Mouse (Mus musculus): ENCODE data around the gene Prss30. TPM values are rescaled to one million over a fixed set of nuclear protein-coding genes. Genes with fewer than 3 reads are reported as not detected.

Gene Prss30
- not detected for polyA plus RNA-seq (2017; shearing (Covaris generic))

DNA sequence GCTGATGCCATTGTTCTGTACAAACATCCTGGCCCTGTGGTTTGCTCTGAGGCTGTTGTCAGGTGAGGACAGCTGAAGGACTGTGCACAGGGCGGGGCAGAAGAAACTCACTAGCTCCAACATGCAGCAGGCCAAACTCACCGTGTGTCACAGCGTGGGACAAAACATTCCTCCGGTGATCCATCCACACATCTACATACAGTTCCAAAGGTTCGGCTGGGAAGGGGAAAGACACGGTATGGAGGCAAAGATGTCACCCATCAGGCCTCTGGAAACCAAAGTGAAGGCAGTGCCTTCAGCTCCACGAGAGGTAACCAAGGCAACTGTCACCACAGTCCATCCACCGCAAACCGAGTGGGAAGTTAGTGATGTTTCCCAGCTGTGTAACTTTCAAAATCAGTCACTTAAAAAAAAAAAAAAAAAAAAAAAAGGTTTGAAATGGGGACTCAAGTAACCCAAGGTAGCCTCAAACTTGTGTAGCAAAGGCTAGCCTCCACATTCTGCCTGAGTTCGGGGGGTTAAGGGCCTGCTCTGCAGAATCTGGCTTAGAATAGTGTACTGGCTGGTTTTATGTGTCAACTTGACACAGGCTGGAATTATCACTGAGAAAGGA, at the start of gene Prss30:
TSS of gene Prss30 (minus strand) at position 270 of the 613 bp plus-strand sequence.

GRCm38 (mm10) chr17:23997901-23998300, 17.5 kb upstream of the Prss30 start, which contains the start of gene Prss22:
TSS of gene Prss22 (minus strand) at chr17:23998100.

GRCm38 (mm10) chr17:23955174-23955573, 25.2 kb downstream of the Prss30 start, which contains the start of gene Sbpl:
TSS of gene Sbpl (minus strand) at chr17:23955274.

DNA sequence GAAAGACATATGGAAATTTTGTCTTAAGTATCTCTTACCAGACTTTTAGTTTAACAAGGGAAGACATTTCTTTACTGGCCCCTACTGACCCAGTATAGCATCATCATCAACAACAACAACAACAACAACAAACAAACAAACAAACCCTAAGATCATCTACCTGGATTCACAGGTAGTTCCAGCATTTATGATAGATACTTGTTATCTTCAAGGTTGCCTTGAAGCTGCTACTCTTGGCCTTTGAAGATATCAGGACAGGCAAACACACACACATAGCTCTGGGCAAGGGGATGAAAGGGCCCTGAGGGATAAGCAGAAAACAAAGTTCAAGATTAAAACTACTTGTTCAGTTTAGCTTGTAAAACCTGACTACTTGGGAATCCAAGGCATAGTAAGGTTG, 39.0 kb downstream of the Prss30 start, which contains the start of gene Sbp:
TSS of gene Sbp (plus strand) at position 301 of the 400 bp plus-strand sequence.

Other genes with a start within 250 kb of the Prss30 start
- 1.00 TPM for gene Paqr4, start 239.7 kb downstream of the Prss30 start, polyA plus RNA-seq (2017; shearing (Covaris generic))
- gene Kremen2, start 234.7 kb downstream of the Prss30 start, polyA plus RNA-seq (2017; shearing (Covaris generic)), result 0.81 TPM
- 23.4 TPM for gene Flywch1, start 209.0 kb downstream of the Prss30 start, polyA plus RNA-seq (2017; shearing (Covaris generic))
- gene Flywch2, start 194.5 kb downstream of the Prss30 start, polyA plus RNA-seq (2017; shearing (Covaris generic)), result not detected
- 1,111 TPM for gene Srrm2, start 190.0 kb downstream of the Prss30 start, polyA plus RNA-seq (2017; shearing (Covaris generic))
- gene Elob, start 151.4 kb downstream of the Prss30 start, polyA plus RNA-seq (2017; shearing (Covaris generic)), result 324 TPM
- gene Prss33, start 144.5 kb downstream of the Prss30 start, polyA plus RNA-seq (2017; shearing (Covaris generic)), result not detected
- gene Prss32, start 136.7 kb downstream of the Prss30 start, polyA plus RNA-seq (2017; shearing (Covaris generic)), result not detected
- not detected for gene Prss41, start 136.4 kb downstream of the Prss30 start, polyA plus RNA-seq (2017; shearing (Covaris generic))
- not detected for gene Prss21, start 112.5 kb downstream of the Prss30 start, polyA plus RNA-seq (2017; shearing (Covaris generic))
- gene Dcpp1, start 99.7 kb downstream of the Prss30 start, polyA plus RNA-seq (2017; shearing (Covaris generic)), result not detected
- not detected for gene Dcpp2, start 99.7 kb downstream of the Prss30 start, polyA plus RNA-seq (2017; shearing (Covaris generic))
- not detected for gene Dcpp3, start 63.1 kb downstream of the Prss30 start, polyA plus RNA-seq (2017; shearing (Covaris generic))
- not detected for gene Sbp, start 38.9 kb downstream of the Prss30 start, polyA plus RNA-seq (2017; shearing (Covaris generic))
- gene Sbpl, start 25.3 kb downstream of the Prss30 start, polyA plus RNA-seq (2017; shearing (Covaris generic)), result not detected
- not detected for gene Prss22, start 17.5 kb upstream of the Prss30 start, polyA plus RNA-seq (2017; shearing (Covaris generic))
- gene Prss27, start 57.6 kb upstream of the Prss30 start, polyA plus RNA-seq (2017; shearing (Covaris generic)), result 0.27 TPM
- 29.6 TPM for gene Kctd5, start 92.9 kb upstream of the Prss30 start, polyA plus RNA-seq (2017; shearing (Covaris generic))
- 73.3 TPM for gene Pdpk1, start 170.4 kb upstream of the Prss30 start, polyA plus RNA-seq (2017; shearing (Covaris generic))
- 17.7 TPM for gene Amdhd2, start 183.2 kb upstream of the Prss30 start, polyA plus RNA-seq (2017; shearing (Covaris generic))
- 426 TPM for gene Atp6v0c, start 189.1 kb upstream of the Prss30 start, polyA plus RNA-seq (2017; shearing (Covaris generic))
- 0.53 TPM for gene Tbc1d24, start 225.0 kb upstream of the Prss30 start, polyA plus RNA-seq (2017; shearing (Covaris generic))
- 0.14 TPM for gene Ntn3, start 229.0 kb upstream of the Prss30 start, polyA plus RNA-seq (2017; shearing (Covaris generic))
- 1.1 TPM for gene Tedc2, start 240.3 kb upstream of the Prss30 start, polyA plus RNA-seq (2017; shearing (Covaris generic))